8 mouse cellular contexts compared by ENCODE assay signal in the genomic region with DNA sequence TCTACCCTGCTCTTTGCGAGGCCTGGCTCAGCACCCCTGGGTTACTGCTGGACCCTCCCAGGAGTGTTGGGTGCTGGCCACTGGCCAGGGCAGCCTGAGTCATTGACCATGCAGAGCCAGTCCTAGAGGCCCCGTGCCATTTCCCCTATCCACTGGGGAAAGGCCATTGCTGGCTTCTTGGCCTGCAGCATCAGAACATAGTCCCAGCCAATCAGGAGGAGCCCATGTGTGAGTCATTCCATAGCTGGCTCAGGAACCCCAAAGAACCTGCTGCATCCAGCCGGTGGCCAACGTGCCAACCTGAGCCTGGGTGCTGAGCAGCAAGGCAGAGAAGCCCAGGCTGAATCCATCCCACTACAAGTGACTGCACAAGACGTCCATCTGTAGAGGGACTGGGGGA.
DNase-seq lines count a peak whose midpoint lies in the region.

No protein-coding gene starts in this region.

- DNase-seq in 416B (ENCODE audit: low read depth) = peak; percentile 71
- DNase-seq in adrenal gland, postnatal 14 days = peak; percentile 79
- peak; percentile 75 for DNase-seq in cerebellum, adult 9-10 months
- DNase-seq in gastrocnemius, postnatal 25 days = peak; percentile 50
- DNase-seq in heart, postnatal 4 days = peak; percentile 48
- peak; percentile 51 to 86 for DNase-seq in kidney, postnatal 25 days
- DNase-seq in lung, postnatal 14 days = peak; percentile 41
- peak; percentile 44 for DNase-seq in skeletal muscle tissue, adult 2 months (ENCODE audit: low read depth, low spot score)

Comparison
In these comparisons a context has a peak if more than half of its experiments do, and no peak if none do; other contexts are left out.
1. Peak in every context shown above with its lines: DNase-seq.